Mouse (Mus musculus) liver, embryonic 14.5 days (tissue): ENCODE data around the gene Fam57b.

Experiments used
- CTCF ChIP-seq: IDR thresholded peaks from 2 replicates; pipeline ENCODE4 v1.5.1; 2016; ENCODE audit warnings: antibody characterized with exemption, low read depth, control low read depth
- EP300 ChIP-seq: IDR thresholded peaks from 2 replicates; pipeline ENCODE4 v1.6.1; 2016; ENCODE audit warnings: antibody characterized with exemption, low read depth

GRCm38 (mm10) chr7:126758539-126758938 is 38.9 kb upstream of the Fam57b start:
- TF ChIP-seq CTCF, result no peak
- no peak for TF ChIP-seq EP300
